Mouse (Mus musculus) thymus, adult 2 months (tissue): ENCODE data around the gene Thrap3.

Experiments used
- CTCF ChIP-seq: fragments of 200-500 bp; IDR thresholded peaks from 2 replicates; pipeline ENCODE4 v1.5.1; 2012; ENCODE audit warnings: mild to moderate bottlenecking, control low read depth, low read length, moderate library complexity, borderline replicate concordance; ENCODE audit not compliant: control insufficient read depth, poor library complexity, insufficient read depth; ENCODE audit errors: extremely low read depth
- POLR2A ChIP-seq: fragments of 200-500 bp; IDR thresholded peaks from 2 replicates; pipeline ENCODE4 v1.6.1; 2012; ENCODE audit warnings: mild to moderate bottlenecking, low read length, control low read depth, moderate library complexity; ENCODE audit not compliant: control insufficient read depth, poor library complexity, insufficient read depth; ENCODE audit errors: extremely low read depth

- TF ChIP-seq POLR2A (no peak), CTCF (no peak)
These were observed 49.7 kb downstream of the Thrap3 start for GRCm38 (mm10) chr4:126152864-126153263.
